Mouse (Mus musculus) adrenal gland (tissue): ENCODE measurements around the gene Mpv17l2.

Experiments
- intact Hi-C: fragments of 180-260 bp; cut with DNase I; formaldehyde crosslinking; loops from one replicate; pipeline ENCODE4 v1.15.1; 2025

Gene Mpv17l2

DNA sequence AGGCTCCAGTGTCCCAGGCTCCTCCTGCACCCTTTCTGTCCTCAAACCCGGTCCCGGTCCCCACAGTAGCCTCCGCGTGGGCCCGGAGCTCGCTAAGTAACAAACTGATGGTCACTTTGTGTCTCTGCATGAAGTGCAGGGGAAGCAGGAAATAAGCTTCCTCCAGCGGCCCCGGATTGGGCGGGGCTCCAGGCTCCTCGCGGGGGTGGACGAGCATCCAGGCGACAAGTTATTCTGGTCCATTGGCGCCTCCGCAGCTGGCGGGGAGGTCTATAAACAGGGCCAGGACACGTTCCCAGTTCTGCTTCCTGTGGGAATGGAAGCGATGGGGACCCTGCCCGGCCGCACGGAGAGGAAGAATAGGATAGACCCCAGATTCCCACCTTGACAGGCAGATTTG is 7.6 kb downstream of the Mpv17l2 start:
- intact Hi-C loops = loop anchor here (2.0 kb wide), 1 partner anchor 32 kb away; no protein-coding TSS in a partner anchor

DNA sequence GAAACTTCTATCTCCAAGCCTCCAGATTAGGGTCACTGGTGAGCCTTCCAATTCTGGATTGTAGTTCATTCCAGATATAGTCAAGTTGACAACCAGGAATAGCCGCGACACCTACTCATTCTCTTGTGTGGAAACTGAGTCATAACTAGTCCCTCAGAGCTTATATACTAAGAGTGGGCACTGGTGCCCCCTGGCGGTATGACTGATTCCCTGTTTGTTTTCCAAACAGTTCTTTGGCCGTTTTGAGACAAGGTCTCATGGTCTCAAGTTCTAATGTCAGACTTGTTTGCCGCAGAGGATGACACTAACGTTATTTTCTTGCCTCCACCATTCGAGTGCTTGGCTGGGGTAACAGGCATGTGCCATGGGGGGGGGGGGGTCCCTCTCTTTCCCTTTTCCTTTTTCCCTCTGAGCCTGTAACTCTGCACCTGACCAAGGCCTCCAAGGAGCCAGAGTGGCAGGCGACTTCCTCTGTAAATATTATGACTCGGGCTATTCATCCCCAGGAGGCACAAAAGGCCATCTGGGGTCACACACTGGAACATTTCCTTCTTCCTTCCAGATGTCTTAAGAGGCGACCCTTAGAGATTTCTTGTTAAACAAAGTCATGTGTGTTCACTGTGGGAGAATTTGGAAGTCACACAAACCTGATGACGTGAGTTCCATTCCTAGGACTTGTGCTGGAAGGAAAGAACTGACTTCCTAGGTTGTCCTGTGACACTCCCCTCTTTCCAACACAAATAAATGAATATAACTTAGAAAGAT is 8.6 kb downstream of the Mpv17l2 start:
- intact Hi-C loops = loop anchor here (2.0 kb wide), 1 partner anchor 31 kb away; no protein-coding TSS in a partner anchor

DNA sequence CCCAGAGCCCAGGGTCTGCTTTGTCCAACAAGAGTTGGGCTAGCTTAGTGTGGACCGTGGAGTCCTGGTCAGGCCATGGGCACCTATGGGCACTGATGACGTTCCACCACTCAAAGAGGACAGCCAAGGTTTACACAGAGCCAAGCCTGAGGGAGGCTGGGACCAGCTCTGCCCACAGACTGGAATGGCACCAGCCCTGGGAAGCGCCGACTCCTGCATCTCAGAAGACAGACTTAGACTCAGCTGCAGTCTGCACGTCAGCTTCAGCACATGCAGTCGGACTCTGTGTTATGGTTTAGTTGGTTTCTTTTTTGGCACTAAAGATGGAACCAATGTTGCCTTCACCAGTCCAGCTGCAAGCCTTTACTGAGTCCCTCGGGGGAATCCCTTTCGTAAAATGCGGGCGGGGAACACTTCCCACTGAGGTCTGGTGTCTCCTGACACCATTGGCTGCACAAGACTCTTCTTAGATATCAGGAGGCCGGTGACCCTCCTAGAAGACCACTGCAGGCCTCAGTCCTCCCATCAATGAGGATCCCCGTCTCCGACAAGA is 10.5 kb downstream of the Mpv17l2 start:
- intact Hi-C loops = no loop called here

DNA sequence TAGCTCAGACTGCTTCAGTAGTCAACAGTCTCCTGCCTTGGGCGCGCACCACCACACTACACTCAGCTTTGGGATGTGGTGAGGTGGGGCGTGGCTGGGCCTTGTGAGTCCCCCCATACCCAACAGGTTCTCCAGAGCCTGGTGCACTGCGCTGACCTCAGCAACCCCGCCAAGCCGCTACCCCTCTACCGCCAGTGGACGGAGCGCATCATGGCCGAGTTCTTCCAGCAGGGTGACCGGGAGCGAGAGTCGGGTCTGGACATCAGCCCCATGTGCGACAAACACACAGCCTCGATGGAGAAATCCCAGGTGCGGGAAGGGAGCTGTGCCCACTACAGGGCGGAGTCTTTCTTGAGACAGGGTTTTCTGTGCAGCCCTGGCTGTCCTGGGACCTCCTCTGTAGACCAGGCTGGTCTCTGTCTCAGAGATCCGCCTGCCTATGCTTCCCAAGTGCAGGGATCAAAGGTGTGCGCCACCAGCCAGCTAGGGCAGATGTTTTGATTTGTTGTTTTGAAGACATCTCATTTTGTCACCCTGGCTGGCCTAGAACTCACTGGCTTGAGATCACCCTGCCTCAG is 11.6 kb downstream of the Mpv17l2 start:
- intact Hi-C loops = no loop called here

DNA sequence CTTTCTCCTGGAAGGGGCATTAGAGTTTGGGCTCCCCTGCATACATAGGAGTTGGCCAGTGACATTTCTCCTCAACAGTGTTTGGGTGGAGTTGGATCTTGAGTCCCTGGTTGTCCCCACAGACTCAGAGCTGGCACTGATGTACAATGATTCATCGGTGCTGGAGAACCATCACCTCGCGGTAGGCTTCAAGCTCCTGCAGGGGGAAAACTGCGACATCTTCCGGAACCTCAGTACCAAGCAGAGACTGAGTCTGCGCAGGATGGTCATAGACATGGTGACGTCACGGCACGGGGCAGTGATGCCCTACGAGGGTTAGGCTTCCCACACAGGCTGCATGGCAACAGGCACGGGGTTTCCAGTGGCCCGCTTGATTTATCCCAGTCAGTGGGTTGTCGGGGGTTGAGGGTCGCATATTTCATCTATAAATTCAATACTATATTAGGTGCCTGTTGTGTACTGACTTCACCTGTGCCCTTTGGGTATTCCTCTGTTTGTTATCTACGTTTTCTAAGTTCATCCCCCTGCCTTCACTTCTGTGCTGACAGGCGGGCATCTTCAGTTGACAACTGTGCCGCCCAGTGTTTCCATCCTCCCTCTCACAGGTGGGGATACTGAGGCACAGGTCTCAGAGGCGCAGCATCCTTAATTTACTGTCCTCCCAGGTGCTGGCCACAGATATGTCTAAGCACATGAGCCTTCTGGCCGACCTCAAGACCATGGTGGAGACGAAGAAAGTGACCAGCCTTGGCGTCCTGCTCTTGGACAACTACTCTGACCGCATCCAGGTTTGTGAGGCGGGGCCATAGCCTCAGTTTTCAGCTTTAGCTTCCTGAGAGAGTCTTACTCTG is 12.3 kb downstream of the Mpv17l2 start:
- intact Hi-C loops = no loop called here

DNA sequence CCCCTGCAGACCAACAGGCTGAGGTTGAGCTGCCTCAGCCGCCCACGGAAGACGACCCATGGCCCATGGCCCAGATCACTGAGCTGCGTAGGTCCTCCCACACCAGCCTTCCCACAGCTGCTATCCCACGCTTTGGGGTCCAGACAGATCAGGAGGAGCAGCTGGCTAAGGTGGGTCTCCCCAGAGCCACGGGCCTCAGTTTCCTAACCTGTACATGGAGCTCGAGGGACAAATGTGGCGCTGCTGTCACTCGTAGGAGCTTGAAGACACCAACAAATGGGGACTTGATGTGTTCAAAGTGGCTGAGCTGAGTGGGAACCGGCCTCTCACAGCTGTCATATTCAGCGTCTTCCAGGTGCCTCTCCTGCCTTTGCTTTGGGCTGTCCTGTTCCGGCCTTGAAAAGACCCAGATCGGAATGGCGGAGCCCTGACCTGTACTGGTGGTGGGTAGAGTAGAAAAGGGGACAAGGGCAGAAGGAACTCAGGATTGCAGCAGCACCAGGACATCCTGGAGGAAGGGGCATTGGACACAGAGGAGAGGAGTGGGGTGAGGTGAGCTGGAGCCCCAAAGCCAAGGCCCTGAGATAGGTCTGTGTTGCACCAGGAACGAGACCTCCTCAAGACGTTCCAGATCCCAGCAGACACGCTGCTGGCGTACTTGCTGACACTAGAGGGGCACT is 13.4 kb downstream of the Mpv17l2 start:
- intact Hi-C loops = no loop called here

DNA sequence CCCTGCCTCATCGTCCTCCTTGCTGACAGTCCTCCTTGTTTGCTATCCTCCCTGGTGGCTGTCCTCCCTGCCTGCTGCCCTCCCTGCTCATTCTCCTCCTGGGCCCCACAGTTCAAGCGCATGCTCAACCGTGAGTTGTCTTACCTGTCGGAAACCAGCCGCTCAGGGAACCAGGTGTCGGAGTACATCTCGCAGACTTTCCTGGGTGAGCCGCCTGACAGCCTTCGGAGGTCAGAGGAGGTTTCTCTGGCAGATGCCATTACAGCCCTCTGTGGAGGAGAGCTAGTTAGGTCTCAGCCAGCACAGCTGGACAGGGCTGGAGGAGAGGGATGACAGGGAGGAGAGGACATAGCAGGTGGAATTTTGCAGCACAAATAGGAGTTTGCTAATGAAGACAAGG is 14.1 kb downstream of the Mpv17l2 start:
- intact Hi-C loops = no loop called here

DNA sequence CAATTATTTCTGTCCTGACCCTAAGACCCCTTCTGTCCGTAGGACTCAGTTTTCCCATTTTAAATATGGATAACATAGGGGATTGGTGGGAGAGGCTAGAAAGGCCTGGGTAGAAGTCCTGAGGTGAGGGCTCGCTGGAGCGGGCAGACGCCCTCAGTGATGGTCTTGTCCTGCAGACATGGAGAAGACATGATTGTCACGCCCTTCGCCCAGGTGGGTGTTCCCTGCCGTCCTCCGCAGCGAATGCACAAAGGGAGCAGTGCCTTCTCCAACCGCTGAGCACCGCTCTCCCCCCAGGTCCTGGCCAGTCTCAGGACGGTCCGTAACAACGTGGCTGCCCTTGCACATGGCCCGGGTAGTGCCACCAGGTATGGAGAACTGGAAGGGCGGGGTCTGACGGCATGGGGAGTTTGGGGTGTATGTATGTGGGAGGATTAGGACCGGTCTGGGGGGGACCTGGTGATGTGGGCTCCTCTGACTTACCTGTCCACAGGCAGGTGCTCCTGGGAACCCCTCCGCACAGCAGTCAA is 15.0 kb downstream of the Mpv17l2 start:
- intact Hi-C loops = no loop called here

DNA sequence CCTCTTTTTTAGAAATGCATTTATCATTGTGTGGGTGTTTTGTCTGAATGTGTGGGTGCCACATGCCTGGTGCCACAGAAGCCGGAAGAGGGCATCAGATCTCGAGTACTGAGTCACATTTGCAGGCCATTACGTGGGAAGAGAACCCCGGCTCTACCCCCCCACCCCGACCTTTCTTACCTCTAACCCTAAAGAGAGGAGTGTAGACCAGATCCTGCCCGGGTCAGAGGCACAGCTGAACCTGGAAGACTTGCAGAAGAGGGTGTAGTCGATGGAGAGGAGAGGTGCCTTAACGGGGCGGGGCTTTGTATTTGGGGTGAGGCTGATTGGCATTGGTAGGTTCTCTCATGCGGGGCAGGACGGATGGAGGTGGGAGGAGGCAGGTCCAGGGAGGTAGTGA is 15.9 kb downstream of the Mpv17l2 start:
- intact Hi-C loops = no loop called here

DNA sequence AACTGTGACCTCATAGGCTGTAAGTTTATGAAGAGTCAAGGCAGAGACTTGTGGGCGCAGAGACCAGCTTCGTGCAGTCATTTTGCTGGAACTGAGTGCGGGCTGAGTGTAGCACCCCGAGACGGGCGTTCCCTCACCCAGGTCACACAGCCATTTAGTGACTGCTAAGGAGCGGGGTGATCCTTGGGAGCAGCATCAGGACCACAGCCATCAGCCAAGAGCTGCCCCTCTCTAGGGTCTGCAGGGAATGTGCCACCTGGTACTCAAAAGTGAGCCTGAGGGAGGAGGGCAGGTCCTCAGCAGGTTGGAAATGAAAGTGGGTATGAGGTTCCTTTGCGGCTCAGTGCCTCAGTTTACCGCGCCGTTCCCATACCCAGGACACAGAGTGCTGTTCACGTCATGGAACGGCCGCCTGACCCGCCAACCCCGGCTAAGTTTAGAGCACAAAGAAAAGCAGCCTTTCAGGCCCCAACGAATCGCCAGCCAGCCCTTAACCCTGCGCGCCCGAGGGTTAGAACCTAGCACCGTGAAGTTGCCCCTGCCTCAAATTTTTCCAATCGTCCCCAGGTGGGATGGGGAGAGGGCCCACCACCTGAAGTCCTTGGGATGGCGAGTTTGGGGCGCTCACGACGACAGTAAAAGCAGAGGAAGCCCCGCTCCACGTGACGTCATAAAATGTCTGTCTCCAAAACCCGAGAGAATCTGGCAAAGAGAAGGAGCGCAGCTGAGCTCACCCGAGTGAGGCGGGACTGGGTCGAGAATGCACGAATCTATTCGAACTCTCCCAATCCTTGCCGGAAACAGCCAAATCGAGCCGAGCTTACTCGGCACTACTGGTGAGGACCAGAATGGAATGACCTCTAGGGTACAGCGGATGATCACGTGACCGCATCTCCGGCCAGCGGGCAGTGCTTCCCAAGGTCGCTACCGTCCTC is 16.8 kb downstream of the Mpv17l2 start:
- intact Hi-C loops = no loop called here

DNA sequence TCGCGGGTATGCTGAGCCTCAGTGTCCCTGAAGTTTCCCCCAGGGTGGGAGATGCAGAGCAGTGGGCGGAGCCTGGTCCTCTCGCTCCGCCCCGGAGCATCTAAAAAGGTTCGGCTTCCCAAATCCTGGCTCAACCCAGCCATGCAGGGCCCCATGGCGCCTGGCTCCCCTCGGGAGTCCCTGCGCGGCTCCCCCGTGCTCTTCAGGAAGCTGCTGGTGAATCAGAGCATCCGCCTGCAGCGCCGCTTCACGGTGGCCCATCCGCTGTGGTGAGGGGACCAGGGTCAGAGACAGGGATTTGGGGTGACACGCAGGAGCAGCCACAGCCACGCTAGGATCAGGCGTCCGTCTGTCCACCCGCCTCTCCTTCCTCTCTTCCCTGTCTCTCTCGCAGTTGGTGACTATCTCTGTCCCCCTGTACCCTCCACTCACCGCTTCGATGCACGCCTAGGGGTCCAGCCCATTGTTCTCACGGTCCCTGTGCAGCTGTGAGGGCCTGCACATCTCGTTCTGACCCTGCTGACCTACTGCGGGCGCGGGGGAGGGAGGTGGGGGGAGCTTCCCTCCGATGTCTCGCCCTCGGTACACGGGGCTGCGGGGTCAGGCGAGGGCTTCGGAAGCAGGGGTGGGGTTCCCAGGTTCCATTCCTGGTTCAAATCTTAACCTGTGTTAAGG is 17.6 kb downstream of the Mpv17l2 start:
- intact Hi-C loops = no loop called here

DNA sequence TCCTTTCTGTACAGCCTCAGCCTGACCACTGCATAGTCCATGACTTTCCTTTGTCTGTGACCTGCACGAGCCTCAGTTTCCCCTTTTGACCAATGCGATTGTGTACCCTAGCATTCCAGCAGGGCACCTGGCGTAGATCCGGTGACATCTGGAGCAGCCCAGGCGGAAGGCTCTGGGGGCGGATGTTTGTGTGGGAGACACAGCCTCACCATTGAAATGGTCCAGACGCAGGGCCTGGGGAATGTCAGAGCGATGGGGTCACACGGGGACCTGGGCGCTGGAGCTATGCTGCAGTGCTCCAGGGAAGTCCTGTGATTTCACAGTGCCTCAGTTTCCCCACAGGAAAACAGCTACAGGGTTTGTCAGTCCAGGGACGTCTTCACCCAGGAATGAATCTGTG is 18.6 kb downstream of the Mpv17l2 start:
- intact Hi-C loops = no loop called here

DNA sequence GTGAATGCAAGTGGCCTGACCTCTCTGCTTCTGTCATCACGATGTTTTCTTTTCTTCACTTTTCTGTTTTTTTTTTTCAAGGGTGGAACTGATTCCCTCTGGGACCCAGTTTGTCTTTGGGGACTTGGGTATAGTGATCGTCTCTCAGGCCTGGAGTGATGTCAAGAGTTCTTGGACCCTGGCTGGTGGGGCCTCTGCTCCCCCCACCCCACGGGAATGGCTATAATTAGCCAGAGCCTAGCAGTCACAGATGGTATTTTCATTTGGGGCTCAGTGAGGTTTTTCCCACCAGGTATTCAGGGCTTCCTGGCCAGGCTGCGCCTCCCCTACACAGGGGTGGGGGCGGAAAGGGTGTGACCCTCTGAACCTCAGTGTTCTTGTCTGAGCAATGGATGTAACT is 19.1 kb downstream of the Mpv17l2 start:
- intact Hi-C loops = no loop called here

DNA sequence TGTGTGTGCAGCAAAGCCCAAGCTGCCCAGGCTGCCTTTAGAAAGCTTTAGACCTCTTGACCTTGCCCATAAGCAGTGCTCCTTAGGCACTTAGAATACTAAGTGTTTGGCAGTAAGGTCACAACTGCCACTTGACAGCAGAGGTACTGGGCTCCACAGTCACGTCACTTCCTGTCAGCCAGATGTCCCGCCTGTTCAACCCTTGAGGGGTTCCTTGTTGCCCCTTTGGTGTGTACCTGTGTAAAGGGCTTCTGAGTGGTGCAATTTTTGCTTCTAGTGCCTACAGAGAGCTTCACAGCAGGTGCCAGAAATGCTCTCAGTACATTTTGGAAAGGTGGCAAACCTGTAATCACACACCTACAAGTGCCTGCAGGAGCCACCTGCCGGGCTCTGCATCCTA is 22.5 kb downstream of the Mpv17l2 start:
- intact Hi-C loops = no loop called here

DNA sequence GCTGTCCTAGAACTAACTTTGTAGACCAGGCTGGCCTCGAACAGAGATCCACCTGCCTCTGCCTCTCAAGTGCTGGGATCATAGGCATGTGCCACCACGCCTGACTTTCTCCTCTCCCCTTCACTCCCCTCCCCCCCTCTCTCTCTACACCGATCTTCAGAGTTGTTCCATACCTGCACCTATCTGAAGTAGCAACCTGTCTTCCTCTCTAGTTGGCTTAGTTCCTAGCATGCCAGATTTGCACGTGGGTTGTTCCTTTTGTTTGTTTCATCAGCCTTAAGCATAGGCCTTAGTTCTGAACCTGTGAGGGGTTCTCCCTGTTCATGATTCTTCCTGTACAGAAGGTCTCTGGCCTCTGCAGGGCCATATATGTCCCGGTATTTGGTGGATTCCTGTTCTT is 23.0 kb downstream of the Mpv17l2 start:
- intact Hi-C loops = no loop called here

DNA sequence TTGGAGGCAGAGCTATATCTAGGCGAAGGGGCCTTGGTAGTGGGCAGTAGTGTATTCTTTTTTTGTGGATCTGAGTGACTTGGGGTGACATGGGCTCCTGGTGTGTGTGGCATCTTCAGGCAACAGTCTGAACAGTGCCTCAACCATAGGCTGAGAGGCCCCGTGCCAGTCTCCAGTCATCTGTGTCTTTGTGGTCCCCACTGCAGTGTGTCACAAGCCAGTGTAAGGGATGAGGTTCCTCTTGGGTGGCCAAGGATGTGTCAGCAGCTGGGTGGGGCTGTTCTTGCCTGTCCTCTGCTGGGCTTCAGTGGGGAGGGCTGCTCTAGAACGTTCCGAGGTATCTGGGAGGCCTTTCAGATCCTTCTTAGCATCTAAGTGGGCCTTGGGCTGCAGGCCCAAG is 29.8 kb downstream of the Mpv17l2 start:
- intact Hi-C loops = no loop called here

DNA sequence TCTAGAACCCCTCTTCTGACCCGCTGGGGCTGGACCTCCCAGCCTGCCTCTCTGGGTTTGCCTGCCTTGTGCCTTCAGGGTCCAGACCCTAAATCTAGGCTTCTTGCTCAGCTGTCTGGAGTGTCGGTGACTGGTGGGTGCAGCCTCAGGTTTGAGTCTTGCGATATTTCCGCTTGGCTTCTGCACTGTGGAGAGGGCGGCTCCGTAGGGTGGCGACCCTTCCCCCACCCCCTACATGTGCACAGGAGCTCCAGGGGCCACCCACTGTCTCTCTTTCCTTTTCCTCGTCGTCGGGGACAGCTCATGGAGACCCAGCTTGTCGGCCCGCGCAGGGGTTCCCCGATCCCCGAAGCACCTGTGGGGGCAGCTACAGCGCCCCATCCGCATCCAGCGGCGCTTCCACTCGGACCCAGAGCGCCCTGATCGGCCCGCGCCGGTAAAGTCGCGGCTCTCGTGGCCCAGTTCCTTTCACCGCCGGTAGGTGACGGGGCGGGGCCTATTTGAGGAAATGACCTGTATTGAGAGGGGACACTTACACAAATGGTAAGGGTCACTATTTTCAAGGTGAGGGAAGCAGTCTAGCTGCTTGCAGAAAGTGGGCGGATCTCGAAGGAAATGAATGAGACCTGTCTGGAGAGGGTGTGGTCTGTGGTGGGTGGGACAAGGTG is 30.8 kb downstream of the Mpv17l2 start:
- intact Hi-C loops = no loop called here

DNA sequence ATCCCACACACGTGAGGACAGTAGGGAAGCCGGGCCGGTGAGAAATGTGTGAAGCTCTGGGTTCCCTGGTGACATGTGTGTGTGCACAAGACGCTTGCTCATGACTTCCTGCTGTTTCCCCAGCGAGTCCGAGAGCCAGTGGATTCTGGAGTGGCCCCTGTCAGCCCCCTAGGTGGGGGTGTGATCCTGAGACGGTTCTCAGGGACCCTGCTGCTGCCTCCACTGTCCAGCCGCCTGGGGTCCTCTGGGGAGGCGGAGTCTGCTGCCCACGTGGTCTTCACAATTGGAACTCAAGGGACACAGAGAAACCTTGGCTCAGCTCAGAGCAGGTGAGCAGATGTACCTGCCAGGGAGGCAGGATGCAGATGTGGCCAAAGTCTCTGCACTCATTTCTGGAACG is 34.0 kb downstream of the Mpv17l2 start:
- intact Hi-C loops = no loop called here
